In the genomic region with DNA sequence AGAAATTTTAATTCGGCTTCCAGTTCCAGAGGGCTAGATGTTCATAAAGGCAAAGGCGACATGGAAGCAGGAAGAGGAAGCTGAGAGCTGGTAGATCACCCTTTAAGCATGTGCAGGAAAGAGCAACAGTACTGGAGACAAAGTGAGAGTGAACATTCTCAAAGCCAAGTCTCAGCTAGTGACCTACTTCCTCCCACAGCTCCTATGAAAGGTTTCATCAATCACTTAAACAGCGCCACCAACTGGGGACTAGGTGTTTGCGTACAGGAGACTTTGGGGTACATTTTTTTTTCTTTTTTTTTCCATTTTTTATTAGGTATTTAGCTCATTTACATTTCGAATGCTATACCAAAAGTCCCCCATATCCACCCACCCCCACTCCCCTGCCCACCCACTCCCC, we compare ENCODE assay signal across 14 mouse cellular contexts.
DNase-seq lines count a peak whose midpoint lies in the region; ATAC-seq and TF ChIP-seq lines count a peak whose summit lies in the region.
"Had no signal": no experiment of that assay in that cellular context is flagged by ENCODE, and none has a peak within 500 bp of the region (broad histone marks: within the 10 kb centered on the region; RNA-seq: fewer than 3 reads in every experiment).

No protein-coding gene starts in this region.

- no peak for TF ChIP-seq POLR2A in thymus, adult 2 months (IDR thresholded peaks at IDR 0.05; ENCODE audit: control insufficient read depth, extremely low read depth, insufficient read depth, low read length, poor library complexity)

- WGBS in thymus, adult 2 months, result 74% methylated on average over 5 of the region's 5 CpGs
- WGBS in forebrain, embryonic 10.5 days, result 79% methylated on average over 5 of the region's 5 CpGs

- H3K27ac ChIP-seq in thymus, adult 2 months (ENCODE audit: control insufficient read depth, insufficient read depth, low read length), result no peak overlapping the region
- no peak overlapping the region for H3K27ac ChIP-seq in forebrain, embryonic 10.5 days
- H3K27ac ChIP-seq: forebrain, embryonic 12.5 days; limb, embryonic 12.5 days; macrophage; neural tube, embryonic 12.5 days had no signal

- no peak for TF ChIP-seq CTCF in thymus, adult 2 months (IDR thresholded peaks at IDR 0.05; ENCODE audit: borderline replicate concordance, control insufficient read depth, extremely low read depth, insufficient read depth, low read length, poor library complexity)

- peak; percentile 20 for DNase-seq in heart, adult 8-10 months (ENCODE audit: low spot score)
- DNase-seq in heart, postnatal 36 days, result no peak
- DNase-seq in thymus, adult 2 months, result peak; percentile 3
- no peak for DNase-seq in thymus, postnatal 10 days (ENCODE audit: low spot score in 2 of 2)
- DNase-seq in CD8-positive naive resting alpha-beta T cell, adult 2 months (ENCODE audit: low read depth in 2 of 2, low spot score in 2 of 2), result peak; percentile 13 to 42
- DNase-seq in forebrain, embryonic 10.5 days (ENCODE audit: extremely low spot score, low spot score), result no peak
- DNase-seq: cerebellum, adult 2 months; kidney, adult 9 months; right cerebral cortex, postnatal 4 days had no signal

- no peak overlapping the region for H3K4me3 ChIP-seq in thymus, adult 2 months (ENCODE audit: control insufficient read depth, insufficient read depth, low read length)
- H3K4me3 ChIP-seq in forebrain, embryonic 10.5 days, result no peak overlapping the region
- H3K4me3 ChIP-seq: forebrain, embryonic 12.5 days; limb, embryonic 12.5 days; neural tube, embryonic 12.5 days had no signal

- no peaks in the 10 kb centered on the region for H3K36me3 ChIP-seq in thymus, adult 2 months (ENCODE audit: control insufficient read depth, insufficient read depth, low read length)
- H3K36me3 ChIP-seq in forebrain, embryonic 10.5 days (replicated peaks), result no peaks in the 10 kb centered on the region
- H3K36me3 ChIP-seq: forebrain, embryonic 12.5 days; limb, embryonic 12.5 days; neural tube, embryonic 12.5 days had no signal

- no peaks in the 10 kb centered on the region for H3K27me3 ChIP-seq in thymus, adult 2 months (ENCODE audit: control insufficient read depth, insufficient read depth, low read length)
- H3K27me3 ChIP-seq in forebrain, embryonic 10.5 days (ENCODE audit: poor library complexity, severe bottlenecking), result no peaks in the 10 kb centered on the region
- H3K27me3 ChIP-seq: forebrain, embryonic 12.5 days; limb, embryonic 12.5 days; neural tube, embryonic 12.5 days had no signal

- ATAC-seq in megakaryocyte progenitor cell, adult 5-6 weeks (replicated peaks; ENCODE audit: poor library complexity), result peak; percentile 61

- intact Hi-C loops in heart, postnatal 36 days (cut with DNase I), result loop anchor here (5.0 kb wide), 1 partner anchor 160 kb away; no protein-coding TSS in a partner anchor

- no peaks in the 10 kb centered on the region for H3K4me1 ChIP-seq in thymus, adult 2 months (replicated peaks; ENCODE audit: control insufficient read depth, insufficient read depth, low read length)
- no peaks in the 10 kb centered on the region for H3K4me1 ChIP-seq in forebrain, embryonic 10.5 days
- H3K4me1 ChIP-seq: forebrain, embryonic 12.5 days; limb, embryonic 12.5 days; neural tube, embryonic 12.5 days had no signal

- H3K9me3 ChIP-seq in forebrain, embryonic 10.5 days, result no peaks in the 10 kb centered on the region
- H3K9me3 ChIP-seq: forebrain, embryonic 12.5 days; limb, embryonic 12.5 days; neural tube, embryonic 12.5 days had no signal

Comparison
In these comparisons a context has a peak if more than half of its experiments do, and no peak if none do; other contexts are left out.
1. DNase-seq: peak in heart, adult 8-10 months (single experiment), thymus, adult 2 months (single experiment) and CD8-positive naive resting alpha-beta T cell, adult 2 months (2 of 2); none in heart, postnatal 36 days (0 of 2), thymus, postnatal 10 days (0 of 2) and forebrain, embryonic 10.5 days (single experiment).